Mouse (Mus musculus) lung, embryonic 14.5 days (tissue): ENCODE results near the gene Stag1. TPM values are rescaled to one million over a fixed set of nuclear protein-coding genes. Genes with fewer than 3 reads are reported as not detected.
A peak's percentile ranks its signal among the peaks of the same experiment; 100 is the strongest.

Source experiments
- ATAC-seq: fragments of 200-750 bp; cut with Nextera tagmentation; 2 replicates; pipeline ENCODE4 v1.8.0; 2017; ENCODE audit warnings: mild to moderate bottlenecking, moderate TSS enrichment, moderate library complexity; ENCODE audit not compliant: insufficient read depth
- DNase-seq: peaks from one replicate; pipeline ENCODE4 v3.0.0-alpha.2; 2015
- H3K27ac ChIP-seq: fragments of 300-500 bp; sonication (generic); 2 replicates; pipeline ENCODE4 v1.5.1; 2014; ENCODE audit warnings: low read depth, mild to moderate bottlenecking, moderate library complexity
- H3K27me3 ChIP-seq: fragments of 300-500 bp; sonication (generic); 2 replicates; pipeline ENCODE4 v1.6.1; 2014; ENCODE audit warnings: low read length, control low read depth; ENCODE audit not compliant: insufficient read depth
- H3K36me3 ChIP-seq: fragments of 300-500 bp; sonication (generic); 2 replicates; pipeline ENCODE4 v1.6.1; 2014; ENCODE audit warnings: control low read depth; ENCODE audit not compliant: insufficient read depth
- H3K4me1 ChIP-seq: fragments of 300-500 bp; sonication (generic); 2 replicates; pipeline ENCODE4 v1.6.1; 2014; ENCODE audit warnings: antibody characterized with exemption, control low read depth; ENCODE audit not compliant: insufficient read depth
- H3K4me2 ChIP-seq: fragments of 300-500 bp; sonication (generic); 2 replicates; pipeline ENCODE4 v1.6.1; 2014; ENCODE audit warnings: mild to moderate bottlenecking
- H3K4me3 ChIP-seq: fragments of 300-500 bp; sonication (generic); 2 replicates; pipeline ENCODE4 v1.5.1; 2014; ENCODE audit warnings: low read depth, low read length
- H3K9ac ChIP-seq: fragments of 300-500 bp; sonication (generic); 2 replicates; pipeline ENCODE4 v1.6.1; 2014
- H3K9me3 ChIP-seq: fragments of 300-500 bp; sonication (generic); 2 replicates; pipeline ENCODE4 v1.6.1; 2016; ENCODE audit warnings: low read depth, low read length, control low read depth
- CTCF ChIP-seq: IDR thresholded peaks from 2 replicates; pipeline ENCODE4 v1.5.1; 2016; ENCODE audit warnings: antibody characterized with exemption, low read depth
- WGBS: fragments of 180-500 bp; shearing (Covaris S2); extraction: QIAGEN DNeasy Blood & Tissue Kit; methylation state at CpG from one replicate; pipeline ENCODE4 v1.1.7; 2014; 5-methylcytosine and 5-hydroxymethylcytosine counted together
- polyA plus RNA-seq: library from polyadenylated mRNA; unstranded; fragments of >200 nt; fragmentation: Nextera tagmentation; extraction: Ambion mirVana; gene quantifications from 2 replicates; pipeline ENCODE4 v1.2.1, GENCODE M21; 2014

Stag1 gene
- polyA plus RNA-seq, 1 experiment from 2014 or later = 48.4 TPM

DNA sequence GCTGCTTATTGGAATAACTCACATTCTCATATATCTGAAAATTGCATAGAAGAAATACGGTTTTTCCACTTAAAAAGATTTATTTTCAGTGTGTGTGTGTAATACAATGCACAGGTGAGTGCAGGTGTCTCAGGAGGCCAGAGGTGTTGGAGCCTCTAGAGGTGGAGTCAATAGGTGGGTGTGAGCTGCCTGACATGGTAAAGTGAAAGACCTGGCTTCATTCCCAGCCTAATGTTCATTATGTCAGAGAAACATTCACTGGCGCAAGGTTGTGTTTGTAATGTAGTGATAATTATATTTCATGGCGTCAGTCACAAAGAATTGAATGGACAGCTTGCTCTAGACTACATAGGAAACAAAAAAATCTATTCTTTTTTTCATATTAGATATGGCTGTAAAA is 56.5 kb downstream of the Stag1 start:
- DNase-seq = peak; percentile 31
- no peak overlapping the region for H3K4me3 ChIP-seq
- H3K27me3 ChIP-seq = no peaks in the 10 kb centered on the region
- H3K9ac ChIP-seq = no peak overlapping the region
- H3K4me1 ChIP-seq = no peaks in the 10 kb centered on the region
- ATAC-seq = no peak
- TF ChIP-seq CTCF = no peak
- H3K36me3 ChIP-seq = no peaks in the 10 kb centered on the region
- H3K4me2 ChIP-seq = no peak overlapping the region
- H3K9me3 ChIP-seq = no peaks in the 10 kb centered on the region
- 67% methylated on average over 3 of the region's 3 CpGs for whole genome bisulfite sequencing
- no peak overlapping the region for H3K27ac ChIP-seq

DNA sequence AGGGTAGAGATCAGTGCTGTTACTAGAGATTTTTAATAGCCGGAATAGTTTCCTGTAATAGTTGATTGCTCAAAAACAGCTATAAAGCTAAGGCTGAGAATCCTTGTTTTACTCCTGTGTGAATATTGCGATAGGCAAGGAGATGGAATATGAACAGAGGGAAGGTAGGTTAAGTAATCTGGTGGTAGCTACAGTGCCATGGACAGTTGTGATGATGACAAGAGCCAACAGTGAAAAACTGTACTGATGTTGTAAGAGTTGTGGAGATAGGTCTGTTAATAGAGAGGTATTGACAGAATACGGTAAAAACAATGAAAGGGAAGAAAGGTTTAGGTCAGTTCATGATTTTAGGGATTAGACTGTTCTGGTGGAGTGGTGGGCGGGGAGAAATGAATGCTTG is 58.5 kb downstream of the Stag1 start:
- 88% methylated on average over 4 of the region's 4 CpGs for WGBS

DNA sequence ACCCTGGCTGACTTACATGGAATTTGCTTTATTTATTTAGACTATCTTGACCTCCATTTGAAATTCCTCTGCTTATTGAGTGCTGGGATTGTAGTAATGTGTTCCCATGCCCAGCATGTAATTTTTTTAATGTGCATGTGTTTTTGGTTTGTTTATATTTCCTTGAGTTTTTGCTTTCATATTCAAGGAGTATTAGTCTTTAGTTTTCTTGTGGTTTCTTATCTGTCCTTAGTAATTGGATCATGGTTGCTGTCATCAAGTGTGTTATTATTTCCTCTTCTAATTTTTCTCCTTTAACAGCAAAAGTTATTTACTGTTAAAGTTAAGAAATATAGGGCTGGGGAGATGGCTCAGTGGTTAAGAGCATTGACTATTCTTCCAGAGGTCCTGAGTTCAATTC is 63.0 kb downstream of the Stag1 start:
- Histone ChIP-seq H3K27ac (no peak overlapping the region), H3K4me3 (no peak overlapping the region), H3K4me1 (no peaks in the 10 kb centered on the region), H3K4me2 (no peak overlapping the region), H3K9me3 (no peaks in the 10 kb centered on the region), H3K27me3 (no peaks in the 10 kb centered on the region), H3K36me3 (no peaks in the 10 kb centered on the region), H3K9ac (no peak overlapping the region)
- ATAC-seq (no peak), DNase-seq (peak; percentile 9)
- no peak for TF ChIP-seq CTCF

More for the DNA sequence above, 58.5 kb downstream of the Stag1 start:
- Histone ChIP-seq H3K27ac (no peak overlapping the region), H3K4me2 (no peak overlapping the region), H3K36me3 (no peaks in the 10 kb centered on the region), H3K27me3 (no peaks in the 10 kb centered on the region), H3K9ac (no peak overlapping the region), H3K4me3 (no peak overlapping the region), H3K9me3 (no peaks in the 10 kb centered on the region), H3K4me1 (no peaks in the 10 kb centered on the region)
- ATAC-seq (no peak), DNase-seq (no peak)
- no peak for TF ChIP-seq CTCF

DNA sequence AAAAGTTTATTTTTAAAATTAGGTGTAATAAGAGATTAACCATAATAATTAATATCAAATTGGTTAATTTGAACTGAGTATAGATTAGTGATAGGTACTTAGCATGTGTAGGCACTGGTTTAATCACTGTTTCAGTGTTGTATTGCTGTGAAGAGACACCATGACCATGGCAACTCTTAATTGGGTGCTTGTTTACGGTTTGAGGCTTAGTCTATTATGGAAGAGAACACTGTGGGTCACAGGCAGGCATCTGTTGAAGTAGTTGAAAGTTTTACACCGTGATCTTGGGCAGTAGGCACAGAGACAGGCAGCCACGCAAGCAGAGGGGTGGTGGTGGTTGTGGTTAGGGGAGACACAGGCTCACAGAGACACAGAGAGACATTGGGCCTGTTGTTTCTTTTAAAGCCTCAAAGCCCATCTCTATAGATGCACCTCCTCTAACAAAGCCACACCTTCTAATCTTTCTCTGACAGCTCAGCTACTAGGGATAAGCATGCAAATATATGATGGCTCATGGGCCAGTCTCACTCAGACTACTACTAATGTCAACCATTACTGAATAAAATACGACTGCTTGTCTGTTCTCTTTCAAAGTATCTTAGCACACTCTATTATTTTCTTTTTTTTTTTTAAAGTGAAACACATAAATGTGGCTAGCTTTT is 66.0 kb downstream of the Stag1 start:
- H3K27ac ChIP-seq = no peak overlapping the region
- H3K4me2 ChIP-seq = no peak overlapping the region
- no peaks in the 10 kb centered on the region for H3K9me3 ChIP-seq
- no peak for DNase-seq
- no peaks in the 10 kb centered on the region for H3K27me3 ChIP-seq
- 82% methylated on average over 4 of the region's 4 CpGs for WGBS
- no peak for ATAC-seq
- H3K36me3 ChIP-seq = no peaks in the 10 kb centered on the region
- no peak overlapping the region for H3K4me3 ChIP-seq
- no peaks in the 10 kb centered on the region for H3K4me1 ChIP-seq
- no peak for TF ChIP-seq CTCF
- H3K9ac ChIP-seq = no peak overlapping the region

DNA sequence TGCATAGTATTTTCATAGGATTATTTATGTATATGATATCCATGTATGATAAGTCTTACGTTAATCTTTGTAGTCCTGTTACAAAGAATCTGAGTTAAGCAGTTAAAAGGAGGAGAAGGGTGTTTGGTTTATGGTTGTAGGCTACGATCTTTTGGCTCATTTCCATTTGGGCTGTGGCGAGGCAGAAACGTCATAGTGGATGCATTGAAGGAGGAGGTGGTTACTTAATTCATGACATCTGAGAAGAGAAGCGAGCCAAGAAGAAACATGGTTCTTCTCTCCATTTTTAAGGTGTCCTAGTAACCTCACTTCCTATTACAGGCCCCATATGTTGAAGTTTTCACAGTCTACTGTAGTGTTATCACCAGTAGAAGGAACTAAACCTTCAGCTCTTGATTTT is 72.6 kb downstream of the Stag1 start:
- Histone ChIP-seq H3K9me3 (no peaks in the 10 kb centered on the region), H3K36me3 (no peaks in the 10 kb centered on the region), H3K4me1 (no peaks in the 10 kb centered on the region), H3K4me3 (no peak overlapping the region), H3K27ac (no peak overlapping the region), H3K4me2 (no peak overlapping the region), H3K27me3 (no peaks in the 10 kb centered on the region), H3K9ac (no peak overlapping the region)
- DNase-seq = no peak
- WGBS = 55% methylated on average over 5 of the region's 5 CpGs
- no peak for TF ChIP-seq CTCF
- no peak for ATAC-seq

DNA sequence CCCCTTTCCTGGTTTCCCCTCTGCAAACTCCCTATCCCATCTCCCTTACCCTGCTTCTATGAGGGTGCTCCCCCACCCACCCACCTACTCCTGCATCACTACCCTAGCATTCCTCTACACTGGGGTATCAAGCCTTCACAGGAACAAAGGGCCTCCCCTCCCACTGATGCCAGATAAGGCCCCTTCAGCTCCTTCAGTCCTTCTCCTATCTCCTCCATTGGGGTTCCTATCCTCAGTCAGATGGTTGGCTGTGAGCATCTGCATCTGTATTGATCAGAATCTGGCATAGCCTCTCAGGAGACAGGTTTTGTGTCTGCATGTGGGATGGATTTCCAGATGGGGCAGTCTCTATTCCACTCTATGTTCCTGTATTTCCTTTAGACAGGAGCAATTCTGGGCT is 81.4 kb downstream of the Stag1 start:
- ATAC-seq (no peak), DNase-seq (no peak)
- Histone ChIP-seq H3K4me3 (no peak overlapping the region), H3K4me1 (no peaks in the 10 kb centered on the region), H3K27me3 (no peaks in the 10 kb centered on the region), H3K9ac (no peak overlapping the region), H3K4me2 (no peak overlapping the region), H3K9me3 (no peaks in the 10 kb centered on the region), H3K36me3 (no peaks in the 10 kb centered on the region), H3K27ac (no peak overlapping the region)
- no peak for TF ChIP-seq CTCF

DNA sequence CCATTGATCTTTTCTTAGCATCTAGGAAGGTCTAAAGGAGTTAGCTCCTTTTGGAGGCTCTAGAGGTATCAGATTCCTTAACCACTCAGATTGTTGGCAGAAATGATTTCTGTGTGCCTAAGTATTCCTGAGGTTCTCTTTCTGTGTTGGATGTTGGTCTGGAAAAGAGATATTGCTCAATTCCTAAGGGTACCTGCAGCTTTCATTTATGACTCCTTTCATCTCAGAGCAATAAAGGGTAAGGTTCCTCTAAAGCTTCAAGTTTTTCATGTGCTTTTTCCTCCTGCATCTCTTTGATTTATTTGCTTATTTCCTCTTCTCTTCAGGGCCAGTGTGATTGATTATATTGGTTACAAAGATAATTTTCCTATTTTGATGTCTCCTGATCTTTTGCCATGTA is 84.7 kb downstream of the Stag1 start:
- no peak overlapping the region for H3K9ac ChIP-seq
- no peak overlapping the region for H3K4me2 ChIP-seq
- no peaks in the 10 kb centered on the region for H3K27me3 ChIP-seq
- H3K36me3 ChIP-seq = no peaks in the 10 kb centered on the region
- H3K4me1 ChIP-seq = 0 out of 2 replicates have a peak, but pooled peaks cover 3% of the 10 kb centered on the region
- DNase-seq (no peak), ATAC-seq (no peak)
- no peak overlapping the region for H3K27ac ChIP-seq
- no peaks in the 10 kb centered on the region for H3K9me3 ChIP-seq
- TF ChIP-seq CTCF = no peak
- no peak overlapping the region for H3K4me3 ChIP-seq
